Mouse (Mus musculus) cerebellum, adult 2 months (tissue): Measurements from ENCODE around the gene Asxl1.

ENCODE experiments used
- CTCF ChIP-seq: fragments of 200-500 bp; IDR thresholded peaks from 2 replicates; pipeline ENCODE4 v1.5.1; 2011; ENCODE audit warnings: low read depth, mild to moderate bottlenecking, control low read depth, low read length, moderate library complexity, borderline replicate concordance; ENCODE audit not compliant: insufficient read depth
- POLR2A ChIP-seq: fragments of 200-500 bp; IDR thresholded peaks from 2 replicates; pipeline ENCODE4 v1.6.1; 2011; ENCODE audit warnings: low read length, control low read depth, borderline replicate concordance; ENCODE audit not compliant: insufficient read depth

GRCm38 (mm10) chr2:153424557-153424956, 78.9 kb downstream of the Asxl1 start:
- TF ChIP-seq CTCF: no peak
- TF ChIP-seq POLR2A: no peak
